Mouse (Mus musculus) ES-E14 (cell line): ENCODE measurements around the gene Myzap. TPM values are rescaled to one million over a fixed set of nuclear protein-coding genes. Genes with fewer than 3 reads are reported as not detected.

ENCODE experiments used
- DNase-seq: peaks from one replicate; pipeline ENCODE4 v3.0.0-alpha.2; 2013; ENCODE audit warnings: low read depth, low spot score
- H3K27ac ChIP-seq: 2 replicates; pipeline ENCODE4 v1.5.1; 2012; ENCODE audit warnings: low read depth, mild to moderate bottlenecking, low read length, moderate library complexity, mixed read lengths; ENCODE audit not compliant: poor library complexity, insufficient read depth, severe bottlenecking
- H3K36me3 ChIP-seq: 2 replicates; pipeline ENCODE4 v1.6.1; 2012; ENCODE audit warnings: mild to moderate bottlenecking, low read length, moderate library complexity, mixed read lengths; ENCODE audit not compliant: control insufficient read depth, poor library complexity, insufficient read depth, severe bottlenecking
- H3K4me1 ChIP-seq, 2 experiments: fragments of 150-350 bp in 1 of 2; sonication (generic) in 1 of 2; 2 replicates each; pipeline ENCODE4 v1.6.1; 2012; ENCODE audit warnings: low read length in 2 of 2, mild to moderate bottlenecking in 1 of 2, mixed read lengths in 1 of 2; ENCODE audit not compliant: control insufficient read depth in 2 of 2, insufficient read depth in 2 of 2, poor library complexity in 1 of 2
- H3K4me3 ChIP-seq, 2 experiments: fragments of 150-350 bp in 1 of 2; sonication (generic) in 1 of 2; 2 replicates each; pipeline ENCODE4 v1.5.1; 2012; ENCODE audit warnings: low read length in 2 of 2, low read depth in 1 of 2, mild to moderate bottlenecking in 1 of 2, mixed read lengths in 1 of 2; ENCODE audit not compliant: insufficient read depth in 1 of 2, poor library complexity in 1 of 2, severe bottlenecking in 1 of 2
- H3K9ac ChIP-seq: 2 replicates; pipeline ENCODE4 v1.6.1; 2012; ENCODE audit warnings: low read depth, mild to moderate bottlenecking, low read length, mixed read lengths; ENCODE audit not compliant: poor library complexity, insufficient read depth, severe bottlenecking
- H3K9me3 ChIP-seq: fragments of 150-350 bp; sonication (generic); 2 replicates; pipeline ENCODE4 v1.6.1; 2012; ENCODE audit warnings: low read depth, mild to moderate bottlenecking, low read length; ENCODE audit not compliant: control insufficient read depth, insufficient read depth
- CHD2 ChIP-seq: IDR thresholded peaks from 2 replicates; pipeline ENCODE4 v1.6.1; 2014; ENCODE audit warnings: mild to moderate bottlenecking, low read depth, low read length, inconsistent platforms
- HCFC1 ChIP-seq: IDR thresholded peaks from 2 replicates; pipeline ENCODE4 v1.6.1; 2012; ENCODE audit warnings: low read length, inconsistent platforms, borderline replicate concordance; ENCODE audit not compliant: insufficient read depth
- MAFK ChIP-seq: IDR thresholded peaks from 2 replicates; pipeline ENCODE4 v1.6.1; 2014; ENCODE audit warnings: mild to moderate bottlenecking, low read depth, low read length, inconsistent platforms; ENCODE audit not compliant: insufficient read depth
- ZC3H11A ChIP-seq: IDR thresholded peaks from 2 replicates; pipeline ENCODE4 v1.6.1; 2012; ENCODE audit warnings: low read depth, mild to moderate bottlenecking, inconsistent platforms, low read length, borderline replicate concordance
- ZNF384 ChIP-seq: IDR thresholded peaks from 2 replicates; pipeline ENCODE4 v1.6.1; 2012; ENCODE audit warnings: low read depth, low read length, inconsistent platforms
- in situ Hi-C, 2 experiments: fragments of 600-800 bp; cut with MboI; formaldehyde crosslinking; loops; one replicate each; pipeline ENCODE4 v1.15.1; 2025; ENCODE audit warnings: low sequenced_read_pairs in 2 of 2, inconsistent platforms in 1 of 2; ENCODE audit not compliant: unreplicated experiment in 2 of 2
- total RNA-seq: library from RNA; depleted of rRNA; stranded (reverse); fragments of 300-350 nt; gene quantifications from 2 replicates; pipeline ENCODE4 v1.2.3, GENCODE M21; 2012

The Myzap gene
- total RNA-seq, 1 experiment, result 0.94 TPM

DNA sequence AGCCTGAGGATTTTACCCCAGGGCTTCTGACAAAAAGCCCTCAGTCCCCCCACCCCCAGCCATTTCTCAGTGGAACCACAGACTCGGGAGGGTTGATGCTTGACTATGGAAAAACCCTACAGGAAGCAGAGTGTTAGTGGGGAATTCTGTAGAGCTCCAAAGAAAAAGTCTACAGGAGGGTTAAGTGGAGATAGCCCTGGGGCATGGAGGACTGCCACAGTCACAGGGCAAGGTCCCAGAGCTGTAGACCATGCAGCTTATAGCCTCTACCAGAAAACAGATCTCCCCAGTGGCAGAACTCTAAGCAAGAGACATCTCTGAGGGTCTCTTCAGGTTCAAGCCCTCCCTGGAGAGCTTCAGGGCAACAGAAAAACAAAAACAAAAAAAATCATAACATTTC is 43.5 kb upstream of the Myzap start:
- H3K4me3 ChIP-seq, result no peak overlapping the region
- in situ Hi-C loops, result no loop called here

DNA sequence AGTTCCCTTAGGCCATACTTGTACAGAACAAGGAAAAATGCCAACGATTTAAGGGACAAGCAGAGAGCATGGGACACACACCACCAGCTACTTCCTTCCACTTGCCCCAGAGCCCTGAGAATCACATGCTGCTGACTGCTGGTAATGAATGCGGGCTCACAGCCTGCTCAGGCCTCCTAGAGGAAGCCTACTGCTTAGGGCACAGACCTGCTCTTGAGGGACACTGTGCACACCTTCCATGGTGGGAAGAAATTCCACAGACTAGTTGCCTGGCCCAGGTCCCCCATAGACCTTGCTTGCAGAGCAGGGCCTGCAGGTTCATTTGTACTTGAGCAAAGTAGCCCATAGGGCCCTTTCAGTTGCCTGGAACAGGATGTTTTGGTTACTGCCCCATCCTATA is 42.8 kb upstream of the Myzap start:
- Histone ChIP-seq H3K9ac (no peak overlapping the region), H3K9me3 (no peaks in the 10 kb centered on the region), H3K4me3 (no peak overlapping the region), H3K4me1 (no peaks in the 10 kb centered on the region), H3K27ac (no peak overlapping the region), H3K36me3 (no peaks in the 10 kb centered on the region)
- in situ Hi-C loops, result no loop called here
- no peak for TF ChIP-seq ZC3H11A
- TF ChIP-seq HCFC1, result no peak
- TF ChIP-seq CHD2, result no peak
- TF ChIP-seq MAFK, result no peak
- TF ChIP-seq ZNF384, result no peak
- DNase-seq, result no peak

More for the DNA sequence above, 43.5 kb upstream of the Myzap start:
- DNase-seq, result no peak
- Histone ChIP-seq H3K4me1 (no peaks in the 10 kb centered on the region), H3K9ac (no peak overlapping the region), H3K9me3 (no peaks in the 10 kb centered on the region), H3K36me3 (no peaks in the 10 kb centered on the region), H3K27ac (no peak overlapping the region)
- TF ChIP-seq MAFK (no peak), ZNF384 (no peak), CHD2 (no peak), ZC3H11A (no peak), HCFC1 (no peak)

DNA sequence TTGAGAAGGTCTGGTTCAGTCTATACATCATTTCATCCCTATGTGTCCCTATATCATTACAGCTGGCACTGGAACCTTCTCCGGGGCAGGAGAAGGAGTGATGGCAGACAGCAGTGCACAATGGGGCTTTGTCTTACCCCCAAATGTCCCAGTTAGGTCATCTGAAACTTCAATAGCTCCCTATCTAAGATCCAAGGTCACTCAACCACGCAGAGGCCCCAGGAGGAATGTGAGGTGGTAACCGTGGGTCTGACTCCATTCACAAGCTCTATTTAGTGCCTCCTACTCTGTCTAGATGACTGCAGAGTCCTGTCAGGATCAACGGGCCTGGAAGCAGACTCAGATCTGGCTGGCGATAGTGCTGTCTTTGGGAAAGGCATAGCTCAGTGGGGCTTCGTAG is 36.8 kb upstream of the Myzap start:
- H3K9ac ChIP-seq, result no peak overlapping the region
- no peaks in the 10 kb centered on the region for H3K9me3 ChIP-seq
- no peak overlapping the region for H3K4me3 ChIP-seq
- H3K4me1 ChIP-seq, result no peaks in the 10 kb centered on the region
- H3K36me3 ChIP-seq, result peaks cover 3% of the 10 kb centered on the region; the same call in 1 of the 2 replicates
- in situ Hi-C loops, result no loop called here
- TF ChIP-seq MAFK, result no peak
- TF ChIP-seq CHD2, result no peak
- no peak for DNase-seq
- H3K27ac ChIP-seq, result no peak overlapping the region

DNA sequence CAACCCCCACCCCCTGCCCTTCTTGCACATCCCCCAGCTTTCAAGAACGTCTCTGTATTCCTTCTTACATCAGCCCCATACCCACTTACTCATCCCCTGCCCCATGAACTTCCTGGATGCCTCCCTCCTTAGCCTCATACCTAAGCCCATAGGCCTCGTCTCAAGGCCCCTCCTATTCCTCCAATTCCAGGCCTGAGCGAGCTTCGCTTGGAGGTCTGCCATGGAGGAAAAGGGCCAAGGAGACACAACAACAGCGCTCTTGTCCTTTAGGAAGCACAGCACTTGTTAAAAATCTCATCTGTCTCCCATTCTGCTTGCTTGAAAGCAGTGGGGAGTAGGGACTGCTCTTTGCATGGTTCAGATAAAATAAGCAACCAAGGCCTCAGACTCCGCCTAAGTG is 36.1 kb upstream of the Myzap start:
- peaks cover 3% of the 10 kb centered on the region; the same call in 1 of the 2 replicates for H3K36me3 ChIP-seq
- H3K9ac ChIP-seq, result no peak overlapping the region
- H3K4me1 ChIP-seq, result no peaks in the 10 kb centered on the region
- no peak overlapping the region for H3K27ac ChIP-seq
- no peaks in the 10 kb centered on the region for H3K9me3 ChIP-seq
- no peak overlapping the region for H3K4me3 ChIP-seq
- TF ChIP-seq ZC3H11A (no peak), ZNF384 (no peak), MAFK (no peak), CHD2 (no peak), HCFC1 (no peak)
- in situ Hi-C loops, result no loop called here
- no peak for DNase-seq

DNA sequence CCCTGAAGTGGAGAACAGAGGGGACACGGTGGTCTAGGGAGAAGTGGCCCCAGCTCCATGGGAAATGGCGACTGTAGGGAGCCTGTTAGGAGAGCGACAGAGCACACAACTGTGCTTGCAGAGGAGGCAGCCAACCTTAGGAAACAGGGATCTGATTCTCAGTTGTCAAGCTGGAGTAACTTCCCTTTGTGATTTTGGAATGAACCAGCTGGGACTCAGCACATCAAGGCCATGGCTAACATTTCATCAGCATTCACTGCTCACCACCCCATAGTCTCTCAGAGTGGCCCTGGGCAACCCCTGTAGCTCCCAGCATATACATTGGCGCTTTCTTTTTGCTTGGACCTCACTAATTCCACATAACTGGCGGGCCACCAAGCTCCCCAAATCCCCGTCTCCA is 33.8 kb upstream of the Myzap start:
- DNase-seq, result no peak
- TF ChIP-seq MAFK (no peak), CHD2 (no peak), ZC3H11A (no peak), HCFC1 (no peak), ZNF384 (no peak)
- no peaks in the 10 kb centered on the region; the same call in 1 of the 2 replicates for H3K9me3 ChIP-seq
- in situ Hi-C loops, result no loop called here
- H3K27ac ChIP-seq, result no peak overlapping the region
- peaks cover 3% of the 10 kb centered on the region; the same call in 1 of the 2 replicates for H3K36me3 ChIP-seq
- no peak overlapping the region for H3K4me3 ChIP-seq
- H3K9ac ChIP-seq, result no peak overlapping the region
- no peaks in the 10 kb centered on the region for H3K4me1 ChIP-seq
